Mouse (Mus musculus) urinary bladder, postnatal 14 days (tissue): Measurements from ENCODE around the gene Tsc1.

Experiments used
- DNase-seq: peaks from one replicate; pipeline ENCODE4 v3.0.0; 2021; ENCODE audit warnings: low spot score

The Tsc1 gene

GRCm38 (mm10) chr2:28650526-28650925 is 9.5 kb downstream of the Tsc1 start:
- DNase-seq = no peak

GRCm38 (mm10) chr2:28653351-28653750 is 12.3 kb downstream of the Tsc1 start:
- DNase-seq = no peak

GRCm38 (mm10) chr2:28654295-28654694 is 13.3 kb downstream of the Tsc1 start:
- DNase-seq = no peak

GRCm38 (mm10) chr2:28656216-28656615 is 15.2 kb downstream of the Tsc1 start:
- DNase-seq = no peak

GRCm38 (mm10) chr2:28662891-28663290 is 21.9 kb downstream of the Tsc1 start:
- no peak for DNase-seq

GRCm38 (mm10) chr2:28665818-28666217 is 24.8 kb downstream of the Tsc1 start:
- DNase-seq = no peak

- no peak for DNase-seq
Observed at GRCm38 (mm10) chr2:28671438-28671837, 30.4 kb downstream of the Tsc1 start.

- DNase-seq = no peak
Observed at GRCm38 (mm10) chr2:28676005-28676404, 35.0 kb downstream of the Tsc1 start.

GRCm38 (mm10) chr2:28680710-28681109 is 39.7 kb downstream of the Tsc1 start:
- DNase-seq = no peak

- DNase-seq = peak; percentile 28
Observed at GRCm38 (mm10) chr2:28681718-28682117, 40.7 kb downstream of the Tsc1 start.

- DNase-seq = no peak
Observed at GRCm38 (mm10) chr2:28685895-28686294, 44.9 kb downstream of the Tsc1 start.

- DNase-seq = no peak
Observed at GRCm38 (mm10) chr2:28688431-28688830, 47.4 kb downstream of the Tsc1 start.

GRCm38 (mm10) chr2:28692692-28693091 is 51.7 kb downstream of the Tsc1 start:
- DNase-seq = no peak

- DNase-seq = no peak
Observed at GRCm38 (mm10) chr2:28698566-28698965, 57.5 kb downstream of the Tsc1 start.

GRCm38 (mm10) chr2:28699361-28700335 is 58.6 kb downstream of the Tsc1 start, which contains the start of the genes Spaca9 and Ak8:
Spaca9 (minus strand) TSS chr2:28699727.
Ak8 (plus strand) TSS chr2:28700164.
- peak; percentile 81 for DNase-seq

GRCm38 (mm10) chr2:28701646-28702262 is 60.7 kb downstream of the Tsc1 start:
- no peak for DNase-seq

GRCm38 (mm10) chr2:28706106-28706636 is 65.1 kb downstream of the Tsc1 start:
- no peak for DNase-seq

- no peak for DNase-seq
Observed at GRCm38 (mm10) chr2:28706787-28707186, 65.8 kb downstream of the Tsc1 start.

GRCm38 (mm10) chr2:28713036-28713435 is 72.0 kb downstream of the Tsc1 start:
- no peak for DNase-seq

- no peak for DNase-seq
Observed at GRCm38 (mm10) chr2:28722419-28722818, 81.4 kb downstream of the Tsc1 start.

GRCm38 (mm10) chr2:28723912-28724311 is 82.9 kb downstream of the Tsc1 start:
- DNase-seq = no peak

GRCm38 (mm10) chr2:28727786-28728404 is 86.9 kb downstream of the Tsc1 start:
- DNase-seq = no peak
